Mouse (Mus musculus) midbrain, embryonic 16.5 days (tissue): Measurements from ENCODE around the gene Atp6v0d1. TPM values are rescaled to one million over a fixed set of nuclear protein-coding genes. Genes with fewer than 3 reads are reported as not detected.

ENCODE experiments used
- ATAC-seq: fragments of 200-750 bp; cut with Nextera tagmentation; 2 replicates; pipeline ENCODE4 v1.8.0; 2017; ENCODE audit warnings: moderate TSS enrichment
- H3K27ac ChIP-seq: fragments of 300-500 bp; sonication (generic); 2 replicates; pipeline ENCODE4 v1.5.1; 2014; ENCODE audit warnings: mild to moderate bottlenecking, low read length, mixed read lengths
- H3K27me3 ChIP-seq: fragments of 300-500 bp; sonication (generic); 2 replicates; pipeline ENCODE4 v1.6.1; 2014; ENCODE audit warnings: low read depth, low read length, mixed read lengths; ENCODE audit not compliant: control insufficient read depth, insufficient read depth
- H3K36me3 ChIP-seq: fragments of 300-500 bp; sonication (generic); 2 replicates; pipeline ENCODE4 v1.6.1; 2014; ENCODE audit warnings: mild to moderate bottlenecking, low read length, moderate library complexity, mixed read lengths; ENCODE audit not compliant: control insufficient read depth, insufficient read depth
- H3K4me1 ChIP-seq: fragments of 300-500 bp; sonication (generic); 2 replicates; pipeline ENCODE4 v1.6.1; 2014; ENCODE audit warnings: mild to moderate bottlenecking, low read length, mixed read lengths; ENCODE audit not compliant: control insufficient read depth, insufficient read depth
- H3K4me2 ChIP-seq: fragments of 300-500 bp; sonication (generic); 2 replicates; pipeline ENCODE4 v1.6.1; 2014; ENCODE audit warnings: mild to moderate bottlenecking, low read length, mixed read lengths
- H3K4me3 ChIP-seq: fragments of 300-500 bp; sonication (generic); 2 replicates; pipeline ENCODE4 v1.5.1; 2014; ENCODE audit warnings: low read depth, mild to moderate bottlenecking, low read length, moderate library complexity, mixed read lengths
- H3K9ac ChIP-seq: fragments of 300-500 bp; sonication (generic); 2 replicates; pipeline ENCODE4 v1.6.1; 2014; ENCODE audit warnings: low read depth, low read length, mixed read lengths
- H3K9me3 ChIP-seq: fragments of 300-500 bp; sonication (generic); replicated peaks from 2 replicates; pipeline ENCODE4 v1.6.1; 2014; ENCODE audit warnings: mild to moderate bottlenecking, low read length, mixed read lengths; ENCODE audit not compliant: control insufficient read depth, poor library complexity, severe bottlenecking
- WGBS: fragments of 180-500 bp; shearing (Covaris S2); extraction: QIAGEN DNeasy Blood & Tissue Kit; methylation state at CpG from one replicate; pipeline ENCODE4 v1.1.7; 2014; 5-methylcytosine and 5-hydroxymethylcytosine counted together
- polyA plus RNA-seq: library from polyadenylated mRNA; unstranded; fragments of >200 nt; fragmentation: Nextera tagmentation; extraction: Ambion mirVana; gene quantifications from 2 replicates; pipeline ENCODE4 v1.2.1, GENCODE M21; 2015

Atp6v0d1 gene
- polyA plus RNA-seq, 1 experiment from 2014 or later = 244 TPM

GRCm38 (mm10) chr8:105593859-105594258 is 28.0 kb upstream of the Atp6v0d1 start:
- Histone ChIP-seq H3K4me3 (no peak overlapping the region), H3K4me1 (no peaks in the 10 kb centered on the region; the same call in 1 of the 2 replicates), H3K27ac (no peak overlapping the region), H3K9me3 (no peaks in the 10 kb centered on the region), H3K9ac (peak overlapping the region; percentile 44; the same call in 1 of the 2 replicates), H3K27me3 (no peaks in the 10 kb centered on the region), H3K4me2 (no peak overlapping the region), H3K36me3 (no peaks in the 10 kb centered on the region)
- WGBS = 29% methylated on average over 15 of the region's 15 CpGs
- no peak for ATAC-seq

DNA sequence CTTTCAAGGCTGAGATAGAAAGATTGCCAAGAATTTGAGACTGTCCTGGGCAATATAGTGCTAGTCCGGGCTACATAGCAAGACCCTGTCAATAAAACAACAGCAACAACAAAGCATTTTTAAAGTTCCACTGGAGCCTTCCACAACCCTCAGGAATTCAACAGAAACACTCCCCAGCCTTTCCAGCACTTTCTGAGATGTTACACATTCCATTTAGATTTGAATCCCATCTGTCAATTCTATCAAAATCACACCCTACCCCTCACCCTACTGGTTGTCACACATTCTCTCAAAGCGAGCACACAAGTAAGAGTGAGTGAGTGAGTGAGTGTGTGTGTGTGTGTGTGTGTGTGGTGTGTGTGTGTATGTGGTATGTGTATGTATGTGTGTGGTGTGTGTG is 26.6 kb upstream of the Atp6v0d1 start:
- Histone ChIP-seq H3K9me3 (no peaks in the 10 kb centered on the region), H3K27ac (no peak overlapping the region), H3K4me3 (no peak overlapping the region), H3K27me3 (no peaks in the 10 kb centered on the region), H3K36me3 (no peaks in the 10 kb centered on the region), H3K4me1 (no peaks in the 10 kb centered on the region; the same call in 1 of the 2 replicates), H3K4me2 (no peak overlapping the region), H3K9ac (no peak overlapping the region)
- 82% methylated on average over 2 of the region's 2 CpGs for WGBS
- no peak for ATAC-seq

DNA sequence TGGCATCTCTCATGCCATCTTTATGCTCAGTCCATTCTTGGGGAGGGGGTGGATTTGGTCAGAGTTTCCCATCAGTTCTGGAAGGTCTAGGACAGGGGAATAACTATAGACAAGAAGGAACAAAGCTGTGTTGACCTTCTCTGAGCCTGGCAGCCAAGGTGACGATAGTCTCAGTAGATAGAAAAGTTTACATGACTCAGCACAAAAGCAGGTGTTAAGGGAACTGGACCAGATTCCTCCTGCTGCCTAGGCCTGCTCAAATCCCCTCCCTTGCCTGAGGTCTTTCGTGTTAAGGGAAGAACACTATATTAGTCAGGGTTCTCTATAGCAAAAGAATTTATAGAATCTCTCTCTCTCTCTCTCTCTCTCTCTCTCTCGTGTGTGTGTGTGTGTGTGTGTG is 13.9 kb upstream of the Atp6v0d1 start:
- Histone ChIP-seq H3K27me3 (no peaks in the 10 kb centered on the region), H3K36me3 (no peaks in the 10 kb centered on the region), H3K9me3 (no peaks in the 10 kb centered on the region), H3K9ac (no peak overlapping the region), H3K4me1 (no peaks in the 10 kb centered on the region), H3K4me2 (no peak overlapping the region), H3K27ac (no peak overlapping the region), H3K4me3 (no peak overlapping the region)
- 81% methylated on average over 3 of the region's 3 CpGs for WGBS
- no peak for ATAC-seq

DNA sequence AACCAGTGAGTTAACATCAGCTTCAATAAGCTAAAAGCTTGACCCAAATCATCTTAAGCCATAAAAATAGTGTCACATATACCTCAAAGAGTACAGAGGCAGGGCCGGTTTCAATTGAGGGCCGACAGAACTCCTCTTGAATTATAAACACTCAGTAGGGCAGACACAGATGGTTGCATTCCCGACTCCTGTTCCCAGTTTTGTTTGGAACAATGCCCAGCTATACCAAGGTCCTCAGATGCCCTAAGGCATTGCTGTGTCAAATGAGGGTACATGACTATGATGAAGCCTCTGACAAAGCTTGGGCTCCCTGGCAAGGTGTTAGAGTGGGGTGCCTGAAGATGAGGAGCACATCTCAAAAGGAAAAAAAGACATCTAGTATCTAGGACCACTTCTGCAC is 9.7 kb upstream of the Atp6v0d1 start:
- no peak overlapping the region for H3K9ac ChIP-seq
- 62% methylated on average over 3 of the region's 3 CpGs for WGBS
- no peak overlapping the region for H3K4me3 ChIP-seq
- no peaks in the 10 kb centered on the region for H3K36me3 ChIP-seq
- no peaks in the 10 kb centered on the region for H3K4me1 ChIP-seq
- no peak overlapping the region for H3K4me2 ChIP-seq
- H3K27me3 ChIP-seq = no peaks in the 10 kb centered on the region
- no peak for ATAC-seq
- H3K9me3 ChIP-seq = no peaks in the 10 kb centered on the region
- no peak overlapping the region for H3K27ac ChIP-seq

DNA sequence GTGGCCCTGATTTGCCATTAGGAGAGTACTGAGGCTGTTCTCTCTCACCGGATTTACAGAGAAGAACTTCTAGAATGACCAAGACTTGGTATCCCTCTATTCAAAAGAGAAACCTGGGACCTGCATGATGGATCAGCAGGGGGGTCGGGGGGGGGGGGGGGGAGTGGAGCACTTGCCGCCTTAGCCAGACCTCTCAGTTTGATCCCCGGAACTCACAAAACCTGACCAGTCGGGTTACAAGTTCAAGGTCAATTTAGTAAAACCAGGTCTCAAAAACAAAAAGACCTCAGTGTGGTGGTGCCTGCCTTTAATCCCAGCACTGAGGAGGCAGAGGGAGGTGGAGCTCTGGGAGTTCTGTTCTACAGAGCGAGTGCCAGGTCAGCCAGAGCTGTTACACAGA is 8.9 kb upstream of the Atp6v0d1 start:
- H3K4me2 ChIP-seq = no peak overlapping the region
- H3K27ac ChIP-seq = no peak overlapping the region
- no peak for ATAC-seq
- no peak overlapping the region for H3K9ac ChIP-seq
- H3K9me3 ChIP-seq = no peaks in the 10 kb centered on the region
- WGBS = 60% methylated on average over 5 of the region's 6 CpGs
- no peak overlapping the region for H3K4me3 ChIP-seq
- H3K36me3 ChIP-seq = no peaks in the 10 kb centered on the region
- H3K27me3 ChIP-seq = no peaks in the 10 kb centered on the region
- no peaks in the 10 kb centered on the region for H3K4me1 ChIP-seq

DNA sequence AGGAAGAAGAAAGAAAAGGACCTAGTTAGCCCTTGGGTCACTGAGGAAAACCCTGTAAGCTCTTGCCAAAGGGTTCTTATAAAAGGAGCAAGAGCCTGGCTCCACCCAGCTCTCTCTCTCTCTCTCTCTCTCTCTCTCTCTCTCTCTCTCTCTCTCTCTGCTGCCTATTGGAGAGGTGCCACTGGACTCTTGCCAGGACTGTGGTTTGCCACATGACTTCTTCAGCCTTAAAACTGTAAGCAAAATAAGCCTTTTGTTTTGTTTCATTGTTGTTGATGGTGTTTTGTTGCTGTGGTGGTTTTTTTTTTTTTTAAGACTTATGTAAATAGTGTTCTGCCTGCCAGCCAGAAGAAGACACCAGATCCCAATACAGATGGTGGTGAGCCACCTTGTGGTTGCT is 7.6 kb upstream of the Atp6v0d1 start:
- Histone ChIP-seq H3K4me1 (no peaks in the 10 kb centered on the region), H3K9ac (no peak overlapping the region), H3K4me3 (no peak overlapping the region), H3K9me3 (no peaks in the 10 kb centered on the region), H3K36me3 (no peaks in the 10 kb centered on the region), H3K4me2 (no peak overlapping the region), H3K27ac (no peak overlapping the region), H3K27me3 (no peaks in the 10 kb centered on the region)
- ATAC-seq = no peak

- H3K4me3 ChIP-seq = no peak overlapping the region
- H3K36me3 ChIP-seq = no peaks in the 10 kb centered on the region
- ATAC-seq = no peak
These were observed 6.0 kb upstream of the Atp6v0d1 start for GRCm38 (mm10) chr8:105571810-105572209.

DNA sequence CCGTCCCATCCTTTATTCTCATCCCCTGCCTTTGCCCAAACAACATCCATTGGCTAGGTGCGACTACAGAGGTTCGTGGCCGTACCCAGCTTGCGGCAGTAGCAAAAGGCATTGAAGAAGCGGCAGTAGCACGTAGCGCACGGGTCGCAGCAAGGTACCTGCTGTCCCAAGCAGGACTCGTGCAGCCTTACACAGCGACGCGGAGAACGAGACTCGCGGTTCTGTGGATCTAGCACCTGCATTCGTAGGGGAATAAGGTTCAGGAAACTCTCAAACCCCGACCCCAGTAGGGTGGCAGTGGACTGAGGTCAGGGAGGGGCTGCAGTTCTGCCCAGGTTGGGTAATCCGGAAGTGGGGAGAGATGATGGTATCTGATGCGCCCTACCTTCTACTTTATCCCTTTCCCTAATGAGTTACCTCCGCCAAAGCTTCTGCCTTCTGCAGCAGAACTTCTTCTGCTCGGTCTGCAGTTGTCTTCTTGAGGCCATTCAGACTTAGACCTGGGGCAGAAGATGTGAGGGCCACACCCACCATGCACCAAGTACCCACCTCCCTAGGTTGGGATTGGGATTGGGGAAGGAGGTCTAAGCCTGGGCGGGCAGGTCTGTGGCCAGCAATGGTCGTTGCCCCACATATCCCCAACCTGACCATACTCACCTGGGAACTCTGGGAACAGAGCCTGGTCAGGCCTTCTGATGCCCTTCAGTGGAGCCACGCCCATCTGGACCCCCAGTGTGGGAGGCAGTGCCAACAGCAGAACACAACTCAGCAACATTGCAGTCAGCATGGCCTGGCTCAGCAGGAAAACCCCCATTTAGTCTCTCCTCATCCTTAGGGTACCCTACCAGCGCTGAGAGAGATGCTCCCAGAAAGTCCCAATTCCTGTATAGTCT is 1.1 kb upstream of the Atp6v0d1 start:
- peak overlapping the region; percentile 88 for H3K4me3 ChIP-seq
- H3K4me1 ChIP-seq = peaks cover 36% of the 10 kb centered on the region
- peak overlapping the region; percentile 79 for H3K27ac ChIP-seq
- no peaks in the 10 kb centered on the region for H3K36me3 ChIP-seq
- peak overlapping the region; percentile 83 for H3K4me2 ChIP-seq
- no peaks in the 10 kb centered on the region for H3K27me3 ChIP-seq
- peak; percentile 10; the same call in 1 of the 2 replicates for ATAC-seq
- H3K9ac ChIP-seq = peak overlapping the region; percentile 66
- no peaks in the 10 kb centered on the region for H3K9me3 ChIP-seq
- WGBS = 21% methylated on average over 27 of the region's 27 CpGs

More at GRCm38 (mm10) chr8:105571810-105572209, 6.0 kb upstream of the Atp6v0d1 start:
- H3K27ac ChIP-seq = no peak overlapping the region
- peaks cover 6% of the 10 kb centered on the region for H3K4me1 ChIP-seq
- H3K9me3 ChIP-seq = no peaks in the 10 kb centered on the region
- no peak overlapping the region for H3K9ac ChIP-seq
- no peaks in the 10 kb centered on the region for H3K27me3 ChIP-seq
- H3K4me2 ChIP-seq = no peak overlapping the region
- WGBS = 91% methylated on average over 9 of the region's 9 CpGs

GRCm38 (mm10) chr8:105565401-105565881 is 406 bp downstream of the Atp6v0d1 start:
- Histone ChIP-seq H3K36me3 (no peaks in the 10 kb centered on the region), H3K9ac (peak overlapping the region; percentile 93), H3K27me3 (no peaks in the 10 kb centered on the region), H3K27ac (peak overlapping the region; percentile 90), H3K4me2 (peak overlapping the region; percentile 95), H3K9me3 (no peaks in the 10 kb centered on the region), H3K4me3 (peak overlapping the region; percentile 88), H3K4me1 (peaks cover 36% of the 10 kb centered on the region)
- under 1% methylated on average over 31 of the region's 31 CpGs for WGBS
- peak; percentile 84 for ATAC-seq
